Mouse (Mus musculus): ENCODE results near the gene Pink1. TPM values are rescaled to one million over a fixed set of nuclear protein-coding genes. Genes with fewer than 3 reads are reported as not detected.

The Pink1 gene
- polyA plus RNA-seq, 1 experiment = 9.7 TPM

- no peak for TF ChIP-seq CEBPB (IDR thresholded peaks at IDR 0.05; ENCODE audit: low read depth)
- TF ChIP-seq MAX (IDR thresholded peaks at IDR 0.05) = no peak
- TF ChIP-seq MYOD1 (IDR thresholded peaks at IDR 0.05; ENCODE audit: control insufficient read depth, insufficient read length, low read depth) = no peak
- TF ChIP-seq CTCF (IDR thresholded peaks at IDR 0.05; ENCODE audit: control insufficient read depth, insufficient read depth, insufficient read length) = no peak
- no peak for TF ChIP-seq USF1 (IDR thresholded peaks at IDR 0.05; ENCODE audit: low read depth)
- no peak for TF ChIP-seq MYOG (IDR thresholded peaks at IDR 0.05; ENCODE audit: control insufficient read depth, extremely low read depth, insufficient read length)
- TF ChIP-seq FOSL1 (IDR thresholded peaks at IDR 0.05; ENCODE audit: insufficient read depth, low read length, poor library complexity, severe bottlenecking) = no peak
- Histone ChIP-seq H3K79me2 (ENCODE audit: control insufficient read depth, insufficient read depth) (no peaks in the 10 kb centered on the region), H3K4me3 (ENCODE audit: insufficient read depth, poor library complexity, severe bottlenecking) (no peak overlapping the region), H3K27me3 (ENCODE audit: control insufficient read depth, insufficient read depth, insufficient read length) (no peaks in the 10 kb centered on the region), H3ac (ENCODE audit: control insufficient read depth, insufficient read length, low read depth) (no peak overlapping the region), H3K79me3 (ENCODE audit: low read depth) (no peaks in the 10 kb centered on the region), H3K36me3 (ENCODE audit: control insufficient read depth, insufficient read depth) (no peaks in the 10 kb centered on the region)
These were observed 40.5 kb upstream of the Pink1 start for GRCm38 (mm10) chr4:138366561-138366960.

DNA sequence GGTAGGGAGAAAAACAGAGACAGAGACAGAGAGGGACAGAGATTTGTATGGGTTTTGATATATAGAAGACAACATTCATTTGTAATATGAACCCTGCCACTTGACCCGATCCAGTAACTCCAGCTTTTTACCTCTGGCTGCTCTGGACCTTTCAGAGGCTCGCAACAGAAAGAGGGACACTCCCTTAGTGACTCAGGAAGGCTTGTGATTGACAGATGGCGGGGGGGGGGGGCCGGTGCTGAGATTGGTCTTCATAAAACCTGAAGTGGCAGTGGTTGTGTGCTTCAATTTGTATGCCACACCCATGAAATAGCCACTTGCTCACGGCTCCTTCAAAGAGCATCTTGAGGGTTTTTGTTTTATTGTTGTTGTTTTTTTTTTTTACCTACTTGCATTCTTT lies 37.4 kb upstream of the Pink1 start:
- Histone ChIP-seq H3K79me2 (ENCODE audit: control insufficient read depth, insufficient read depth) (no peaks in the 10 kb centered on the region), H3ac (ENCODE audit: control insufficient read depth, insufficient read length, low read depth) (no peak overlapping the region), H3K36me3 (ENCODE audit: control insufficient read depth, insufficient read depth) (no peaks in the 10 kb centered on the region), H3K4me3 (ENCODE audit: insufficient read depth, poor library complexity, severe bottlenecking) (no peak overlapping the region), H3K79me3 (ENCODE audit: low read depth) (no peaks in the 10 kb centered on the region), H3K27me3 (ENCODE audit: control insufficient read depth, insufficient read depth, insufficient read length) (no peaks in the 10 kb centered on the region)
- no peak for TF ChIP-seq FOSL1 (IDR thresholded peaks at IDR 0.05; ENCODE audit: insufficient read depth, low read length, poor library complexity, severe bottlenecking)
- no peak for TF ChIP-seq MAX (IDR thresholded peaks at IDR 0.05)
- TF ChIP-seq CTCF (IDR thresholded peaks at IDR 0.05; ENCODE audit: control insufficient read depth, insufficient read depth, insufficient read length) = no peak
- TF ChIP-seq MYOD1 (IDR thresholded peaks at IDR 0.05; ENCODE audit: control insufficient read depth, insufficient read length, low read depth) = no peak
- TF ChIP-seq MYOG (IDR thresholded peaks at IDR 0.05; ENCODE audit: control insufficient read depth, extremely low read depth, insufficient read length) = no peak
- TF ChIP-seq USF1 (IDR thresholded peaks at IDR 0.05; ENCODE audit: low read depth) = no peak
- no peak for TF ChIP-seq CEBPB (IDR thresholded peaks at IDR 0.05; ENCODE audit: low read depth)

GRCm38 (mm10) chr4:138362883-138363282 lies 36.8 kb upstream of the Pink1 start:
- Histone ChIP-seq H3K79me2 (ENCODE audit: control insufficient read depth, insufficient read depth) (no peaks in the 10 kb centered on the region), H3K79me3 (ENCODE audit: low read depth) (no peaks in the 10 kb centered on the region), H3K27me3 (ENCODE audit: control insufficient read depth, insufficient read depth, insufficient read length) (no peaks in the 10 kb centered on the region), H3K36me3 (ENCODE audit: control insufficient read depth, insufficient read depth) (no peaks in the 10 kb centered on the region), H3K4me3 (ENCODE audit: insufficient read depth, poor library complexity, severe bottlenecking) (no peak overlapping the region), H3ac (ENCODE audit: control insufficient read depth, insufficient read length, low read depth) (no peak overlapping the region)
- no peak for TF ChIP-seq USF1 (IDR thresholded peaks at IDR 0.05; ENCODE audit: low read depth)
- TF ChIP-seq MYOG (IDR thresholded peaks at IDR 0.05; ENCODE audit: control insufficient read depth, extremely low read depth, insufficient read length) = no peak
- TF ChIP-seq MYOD1 (IDR thresholded peaks at IDR 0.05; ENCODE audit: control insufficient read depth, insufficient read length, low read depth) = no peak
- no peak for TF ChIP-seq CEBPB (IDR thresholded peaks at IDR 0.05; ENCODE audit: low read depth)
- TF ChIP-seq MAX (IDR thresholded peaks at IDR 0.05) = no peak
- no peak for TF ChIP-seq FOSL1 (IDR thresholded peaks at IDR 0.05; ENCODE audit: insufficient read depth, low read length, poor library complexity, severe bottlenecking)
- no peak for TF ChIP-seq CTCF (IDR thresholded peaks at IDR 0.05; ENCODE audit: control insufficient read depth, insufficient read depth, insufficient read length)

- no peaks in the 10 kb centered on the region for H3K79me3 ChIP-seq (ENCODE audit: low read depth)
- H3ac ChIP-seq (ENCODE audit: control insufficient read depth, insufficient read length, low read depth) = no peak overlapping the region
- no peak for TF ChIP-seq CEBPB (IDR thresholded peaks at IDR 0.05; ENCODE audit: low read depth)
- no peak for TF ChIP-seq CTCF (IDR thresholded peaks at IDR 0.05; ENCODE audit: control insufficient read depth, insufficient read depth, insufficient read length)
- TF ChIP-seq MYOG (IDR thresholded peaks at IDR 0.05; ENCODE audit: control insufficient read depth, extremely low read depth, insufficient read length) = no peak
- H3K36me3 ChIP-seq (ENCODE audit: control insufficient read depth, insufficient read depth) = no peaks in the 10 kb centered on the region
- no peak overlapping the region for H3K4me3 ChIP-seq (ENCODE audit: insufficient read depth, poor library complexity, severe bottlenecking)
- no peaks in the 10 kb centered on the region for H3K27me3 ChIP-seq (ENCODE audit: control insufficient read depth, insufficient read depth, insufficient read length)
- no peaks in the 10 kb centered on the region for H3K79me2 ChIP-seq (ENCODE audit: control insufficient read depth, insufficient read depth)
These were observed 35.3 kb upstream of the Pink1 start for GRCm38 (mm10) chr4:138361370-138361821.

- Histone ChIP-seq H3K36me3 (ENCODE audit: control insufficient read depth, insufficient read depth) (no peaks in the 10 kb centered on the region), H3K27me3 (ENCODE audit: control insufficient read depth, insufficient read depth, insufficient read length) (no peaks in the 10 kb centered on the region), H3K79me2 (ENCODE audit: control insufficient read depth, insufficient read depth) (no peaks in the 10 kb centered on the region), H3K79me3 (ENCODE audit: low read depth) (no peaks in the 10 kb centered on the region), H3K4me3 (ENCODE audit: insufficient read depth, poor library complexity, severe bottlenecking) (no peak overlapping the region), H3ac (ENCODE audit: control insufficient read depth, insufficient read length, low read depth) (no peak overlapping the region)
- no peak for TF ChIP-seq USF1 (IDR thresholded peaks at IDR 0.05; ENCODE audit: low read depth)
- no peak for TF ChIP-seq FOSL1 (IDR thresholded peaks at IDR 0.05; ENCODE audit: insufficient read depth, low read length, poor library complexity, severe bottlenecking)
- TF ChIP-seq MYOD1 (IDR thresholded peaks at IDR 0.05; ENCODE audit: control insufficient read depth, insufficient read length, low read depth) = no peak
- no peak for TF ChIP-seq CTCF (IDR thresholded peaks at IDR 0.05; ENCODE audit: control insufficient read depth, insufficient read depth, insufficient read length)
- TF ChIP-seq MYOG (IDR thresholded peaks at IDR 0.05; ENCODE audit: control insufficient read depth, extremely low read depth, insufficient read length) = no peak
- TF ChIP-seq MAX (IDR thresholded peaks at IDR 0.05) = no peak
- TF ChIP-seq CEBPB (IDR thresholded peaks at IDR 0.05; ENCODE audit: low read depth) = no peak
These were observed 32.1 kb upstream of the Pink1 start for GRCm38 (mm10) chr4:138358176-138358575.

DNA sequence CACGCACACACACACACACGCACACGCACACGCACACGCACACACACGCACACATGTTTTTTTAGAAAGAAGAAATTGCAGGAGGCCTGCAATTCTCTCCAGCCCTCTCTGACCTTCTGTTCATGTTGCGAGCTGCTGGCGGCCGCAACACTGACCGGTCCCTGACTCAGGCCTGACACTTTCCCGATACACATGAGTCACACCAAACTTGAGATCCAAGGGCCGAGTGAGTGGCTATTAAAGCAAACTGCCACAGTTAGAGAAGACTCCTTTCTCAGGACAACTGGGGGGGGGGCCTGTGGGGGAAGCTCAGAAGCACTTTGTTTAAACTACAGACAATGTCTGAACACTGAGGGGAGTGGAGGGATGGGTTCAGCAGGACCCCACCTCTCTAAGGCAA lies 30.4 kb upstream of the Pink1 start:
- Histone ChIP-seq H3K36me3 (ENCODE audit: control insufficient read depth, insufficient read depth) (no peaks in the 10 kb centered on the region), H3K79me2 (ENCODE audit: control insufficient read depth, insufficient read depth) (no peaks in the 10 kb centered on the region), H3K79me3 (ENCODE audit: low read depth) (no peaks in the 10 kb centered on the region), H3K4me3 (ENCODE audit: insufficient read depth, poor library complexity, severe bottlenecking) (no peak overlapping the region), H3ac (ENCODE audit: control insufficient read depth, insufficient read length, low read depth) (peak overlapping the region; percentile 30), H3K27me3 (ENCODE audit: control insufficient read depth, insufficient read depth, insufficient read length) (no peaks in the 10 kb centered on the region)
- TF ChIP-seq MAX (IDR thresholded peaks at IDR 0.05) = no peak
- TF ChIP-seq FOSL1 (IDR thresholded peaks at IDR 0.05; ENCODE audit: insufficient read depth, low read length, poor library complexity, severe bottlenecking) = peak; percentile 56
